Mouse (Mus musculus) MEL-GATA-1-ER (cell line): ENCODE results near the gene Gm49384.
"Not testable (repeated sequence)": the region's sequence is repeated elsewhere in the genome, so short reads cannot be mapped to it uniquely, and the experiment has no call there.

Experiments used
- DNase-seq: peaks from one replicate; pipeline ENCODE4 v3.0.0-alpha.2; 2012; ENCODE audit warnings: low read depth; ENCODE audit errors: extremely low read depth

Gm49384 gene

GRCm38 (mm10) chr12:69167656-69168460 lies 36.2 kb downstream of the Gm49384 start:
- DNase-seq: no peak

GRCm38 (mm10) chr12:69166861-69167581 lies 37.0 kb downstream of the Gm49384 start:
- not testable (repeated sequence) for DNase-seq

DNA sequence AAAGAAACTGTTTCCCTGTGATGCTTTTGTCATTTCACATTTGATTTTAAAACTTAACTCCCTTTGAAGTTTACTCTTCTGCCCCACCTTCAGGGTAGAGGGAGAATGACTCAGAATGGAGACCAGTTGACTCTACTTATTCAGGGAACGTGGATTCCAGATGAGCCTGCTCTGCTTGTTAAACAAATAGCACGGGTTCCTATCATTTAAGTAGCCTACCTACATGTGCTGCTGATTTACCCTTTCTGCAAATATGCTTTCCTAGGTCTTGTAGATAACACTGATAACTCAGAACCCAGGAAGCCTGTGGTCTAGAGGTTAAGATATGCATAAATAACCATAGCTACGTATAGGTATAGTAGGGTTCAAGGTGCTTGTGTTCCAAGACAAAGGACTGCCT lies 39.2 kb downstream of the Gm49384 start:
- no peak for DNase-seq

GRCm38 (mm10) chr12:69163586-69163985 lies 40.5 kb downstream of the Gm49384 start:
- not testable (repeated sequence) for DNase-seq

DNA sequence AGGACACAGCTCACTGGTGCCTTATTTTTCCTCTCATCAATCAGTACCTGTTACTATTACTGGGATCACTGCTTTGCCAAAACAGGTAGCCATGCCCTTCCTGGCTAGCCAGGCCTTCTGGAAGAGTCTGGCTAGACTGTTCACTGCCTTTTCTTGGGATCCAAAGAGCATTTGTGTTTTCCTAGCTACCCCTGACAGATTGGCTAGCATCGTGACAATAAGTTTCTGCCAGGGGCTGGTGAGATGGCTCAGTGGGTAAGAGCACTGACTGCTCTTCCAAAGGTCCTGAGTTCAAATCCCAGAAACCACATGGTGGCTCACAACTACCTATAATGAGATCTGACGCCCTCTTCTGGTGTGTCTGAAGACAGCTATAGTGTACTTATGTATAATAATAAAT lies 43.4 kb downstream of the Gm49384 start:
- DNase-seq: not testable (repeated sequence)

DNA sequence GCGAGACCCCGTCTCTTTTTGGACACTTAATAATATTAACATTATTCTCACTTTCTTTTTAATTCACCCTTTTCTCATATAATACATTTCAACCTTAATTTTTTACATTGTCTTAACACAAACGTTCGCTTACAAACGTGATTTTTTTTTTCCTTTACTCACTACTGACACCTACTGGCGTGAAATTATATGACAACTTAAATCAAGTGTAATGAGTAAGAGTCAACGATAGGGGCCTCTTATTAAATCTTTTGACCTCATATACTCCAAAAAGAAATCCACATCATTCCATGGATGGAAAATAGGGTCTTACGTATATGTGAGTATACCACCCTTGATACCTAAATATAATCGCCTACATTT lies 44.5 kb downstream of the Gm49384 start:
- DNase-seq: peak; percentile 83

DNA sequence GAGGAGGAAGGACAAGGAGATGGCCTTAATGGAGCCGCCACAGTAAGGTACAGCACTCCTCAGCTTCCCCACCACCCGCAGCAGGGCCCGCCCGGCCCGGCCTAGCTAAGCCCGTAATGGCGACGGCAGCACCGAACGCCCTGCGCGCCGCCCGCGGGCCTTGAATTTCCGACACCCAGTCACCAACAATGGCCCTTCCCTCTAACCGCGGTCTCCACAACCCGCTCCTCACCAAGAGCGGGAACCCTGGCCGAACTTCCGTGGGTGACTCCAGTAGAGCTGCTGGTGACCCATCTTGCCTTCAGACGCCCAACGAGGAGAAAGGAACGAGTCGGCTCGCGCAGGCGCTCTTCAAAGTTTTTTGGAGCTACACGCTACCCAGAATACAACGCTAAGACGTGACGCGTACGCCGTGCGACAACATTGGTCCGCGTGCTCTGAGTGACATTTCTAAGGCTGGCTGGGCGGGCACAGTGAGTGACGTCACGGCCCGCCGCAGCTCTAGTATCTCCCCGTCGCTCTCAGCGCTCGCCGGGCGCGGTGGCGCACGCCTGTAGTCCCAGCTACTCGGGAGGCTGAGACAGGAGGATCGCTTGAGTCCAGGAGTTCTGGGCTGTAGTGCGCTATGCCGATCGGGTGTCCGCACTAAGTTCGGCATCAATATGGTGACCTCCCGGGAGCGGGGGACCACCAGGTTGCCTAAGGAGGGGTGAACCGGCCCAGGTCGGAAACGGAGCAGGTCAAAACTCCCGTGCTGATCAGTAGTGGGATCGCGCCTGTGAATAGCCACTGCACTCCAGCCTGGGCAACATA lies 45.1 kb downstream of the Gm49384 start, which contains the start of gene Rps29:
TSS of gene Rps29 (minus strand) at position 422 of the 813 bp plus-strand sequence.
- peak; percentile 98 for DNase-seq

GRCm38 (mm10) chr12:69158366-69158764 lies 45.7 kb downstream of the Gm49384 start:
- DNase-seq: no peak

DNA sequence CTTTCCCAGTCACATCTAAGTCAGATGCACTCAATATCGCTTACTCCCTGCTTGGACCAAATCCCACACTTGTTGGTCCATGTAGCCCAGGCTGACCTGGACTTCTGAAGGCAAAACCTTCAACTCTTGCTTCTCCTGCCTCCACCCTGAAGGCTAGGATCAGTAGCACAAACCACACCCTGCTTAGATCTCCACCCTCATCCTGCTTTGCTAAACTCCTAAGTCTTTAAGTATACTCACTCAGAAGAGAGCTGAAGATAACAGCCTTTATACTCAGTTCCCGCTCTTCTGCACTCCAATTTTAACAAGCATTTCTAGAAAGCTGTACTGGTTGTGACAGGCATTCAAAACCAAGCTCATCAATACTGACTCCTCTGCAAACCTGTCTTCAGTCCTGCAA lies 47.0 kb downstream of the Gm49384 start:
- DNase-seq: no peak

- no peak for DNase-seq
Observed at GRCm38 (mm10) chr12:69156436-69156835, 47.6 kb downstream of the Gm49384 start.

DNA sequence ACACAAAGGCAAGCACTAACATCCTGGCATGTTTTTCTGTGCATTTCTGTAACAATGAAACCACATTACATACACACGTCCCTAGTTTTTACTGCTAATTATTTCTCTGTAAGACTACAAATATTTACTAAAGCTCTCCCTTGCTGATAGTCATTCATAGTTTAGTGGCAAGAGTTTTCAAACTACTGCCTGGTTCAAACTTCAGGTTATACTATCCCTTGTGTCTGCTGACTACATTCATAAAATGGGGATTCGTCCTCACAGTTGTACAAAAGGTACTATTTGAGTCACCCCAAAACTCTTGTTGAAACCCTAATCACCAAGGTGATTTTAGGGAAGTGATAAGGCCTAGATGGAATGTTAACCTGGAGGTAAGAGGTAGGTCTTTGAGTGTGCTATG lies 48.1 kb downstream of the Gm49384 start:
- no peak for DNase-seq

DNA sequence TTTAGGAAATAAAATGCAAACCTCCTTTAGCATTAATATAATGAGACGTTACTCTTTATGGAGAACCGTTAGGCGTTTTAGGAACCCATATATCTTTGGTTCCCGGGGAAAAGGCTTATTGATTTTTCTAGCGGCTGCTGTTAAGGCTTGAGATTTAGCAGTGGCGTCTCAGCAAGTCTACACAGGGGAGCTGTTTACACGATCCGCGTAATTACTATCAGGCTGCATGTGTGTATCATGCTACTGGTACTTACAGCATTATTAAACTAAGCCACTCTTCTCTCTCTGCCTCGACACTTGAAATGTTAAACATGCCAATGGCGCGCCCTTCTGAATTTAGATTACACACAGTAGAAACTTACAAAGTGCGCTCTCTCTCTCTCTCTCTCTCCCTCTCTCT lies 54.0 kb downstream of the Gm49384 start:
- DNase-seq: no peak

DNA sequence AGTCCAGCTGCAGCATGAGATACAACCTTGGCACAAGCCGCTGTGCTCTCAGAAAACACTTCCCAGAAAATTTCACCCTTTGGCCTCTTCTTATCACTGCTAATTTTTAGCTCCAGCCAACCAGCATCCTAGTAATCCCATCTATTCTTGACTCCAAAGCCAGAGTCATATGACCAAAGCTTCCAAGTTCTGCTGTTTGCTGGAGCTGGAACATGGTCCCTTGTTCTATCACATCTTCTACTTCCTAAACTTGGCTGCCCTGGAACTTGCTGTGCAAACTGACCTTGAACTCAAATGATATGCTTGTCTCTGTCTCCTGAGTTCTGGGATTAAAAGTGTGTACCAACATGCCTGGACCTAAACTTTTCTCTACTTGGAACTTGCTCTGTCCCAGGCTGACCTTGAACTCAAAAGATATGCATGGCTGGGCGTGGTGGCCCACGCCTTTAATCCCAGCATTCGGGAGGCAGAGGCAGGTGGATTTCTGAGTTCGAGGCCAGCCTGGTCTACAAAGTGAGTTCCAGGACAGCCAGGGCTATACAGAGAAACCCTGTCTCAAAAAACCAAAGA lies 56.8 kb downstream of the Gm49384 start:
- DNase-seq: no peak

GRCm38 (mm10) chr12:69143460-69143859 lies 60.6 kb downstream of the Gm49384 start:
- no peak for DNase-seq

GRCm38 (mm10) chr12:69139841-69140240 lies 64.2 kb downstream of the Gm49384 start:
- DNase-seq: no peak
